Mouse (Mus musculus) frontal cortex, postnatal 25 days (tissue): ENCODE data around the gene Mbd5.
A peak's percentile ranks its signal among the peaks of the same experiment; 100 is the strongest.

Source experiments
- DNase-seq, 2 experiments: peaks; one replicate each; pipeline ENCODE4 v3.0.0; 2022; ENCODE audit warnings: low spot score in 2 of 2

Mbd5 gene

DNA sequence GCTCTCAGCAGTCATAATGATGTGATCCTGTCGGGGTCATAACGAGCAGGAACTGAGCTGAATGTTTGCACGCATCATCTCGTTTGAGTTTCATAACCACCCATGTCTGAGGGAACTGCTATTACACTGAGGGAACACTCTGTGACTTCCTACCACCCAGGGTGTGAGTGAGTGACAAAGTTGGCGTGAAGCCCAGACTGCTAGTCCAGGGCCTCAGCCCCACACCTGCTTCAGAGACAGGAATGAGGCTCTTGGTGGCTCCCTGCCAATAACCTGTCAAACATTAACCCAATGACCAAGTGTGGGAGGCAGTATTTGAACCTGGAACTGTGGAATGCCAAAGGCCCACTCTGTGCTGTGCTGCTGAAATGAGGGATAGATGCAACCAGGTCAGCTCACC lies 400.5 kb downstream of the Mbd5 start:
- no peak for DNase-seq

DNA sequence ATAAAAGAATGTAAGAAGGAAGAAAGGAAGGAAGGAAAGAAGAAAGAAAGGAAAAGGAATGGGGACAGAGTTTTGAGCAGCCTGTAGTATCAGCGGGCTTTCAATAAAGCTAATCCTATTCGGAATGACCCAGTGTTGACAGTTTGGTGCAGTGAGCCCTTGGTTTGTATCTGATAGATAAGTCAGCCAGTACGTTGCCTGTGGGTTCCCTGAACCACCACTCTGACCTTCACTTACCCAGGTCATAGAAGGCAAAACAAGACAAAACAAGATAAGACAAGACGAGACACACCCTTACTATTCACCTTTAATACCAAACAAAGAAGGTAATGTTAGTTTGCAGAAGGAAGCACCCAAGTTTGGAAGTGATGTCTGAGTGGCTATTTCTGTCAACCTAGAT lies 401.5 kb downstream of the Mbd5 start:
- DNase-seq: no peak

DNA sequence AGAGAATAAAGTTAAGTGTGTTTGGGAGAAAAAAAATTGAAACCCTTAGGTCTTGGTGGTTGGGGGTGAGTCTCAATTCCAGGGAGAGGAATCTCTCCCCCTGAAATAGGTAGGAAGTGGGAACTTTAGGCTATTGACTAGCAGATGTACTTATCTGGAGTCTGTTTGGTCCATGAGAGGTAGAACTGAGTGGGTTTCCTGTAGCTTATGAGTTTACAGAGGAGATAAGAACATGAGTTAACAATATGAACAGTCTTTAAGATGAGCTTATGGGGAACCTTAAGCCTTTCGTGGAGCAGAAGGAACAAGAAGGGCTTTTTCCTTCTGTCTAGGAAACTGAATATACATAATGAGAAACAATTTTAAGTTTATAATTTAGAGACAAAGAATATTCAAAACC lies 404.8 kb downstream of the Mbd5 start:
- no peak for DNase-seq

GRCm38 (mm10) chr2:49355867-49356266 lies 406.6 kb downstream of the Mbd5 start:
- DNase-seq: no peak

DNA sequence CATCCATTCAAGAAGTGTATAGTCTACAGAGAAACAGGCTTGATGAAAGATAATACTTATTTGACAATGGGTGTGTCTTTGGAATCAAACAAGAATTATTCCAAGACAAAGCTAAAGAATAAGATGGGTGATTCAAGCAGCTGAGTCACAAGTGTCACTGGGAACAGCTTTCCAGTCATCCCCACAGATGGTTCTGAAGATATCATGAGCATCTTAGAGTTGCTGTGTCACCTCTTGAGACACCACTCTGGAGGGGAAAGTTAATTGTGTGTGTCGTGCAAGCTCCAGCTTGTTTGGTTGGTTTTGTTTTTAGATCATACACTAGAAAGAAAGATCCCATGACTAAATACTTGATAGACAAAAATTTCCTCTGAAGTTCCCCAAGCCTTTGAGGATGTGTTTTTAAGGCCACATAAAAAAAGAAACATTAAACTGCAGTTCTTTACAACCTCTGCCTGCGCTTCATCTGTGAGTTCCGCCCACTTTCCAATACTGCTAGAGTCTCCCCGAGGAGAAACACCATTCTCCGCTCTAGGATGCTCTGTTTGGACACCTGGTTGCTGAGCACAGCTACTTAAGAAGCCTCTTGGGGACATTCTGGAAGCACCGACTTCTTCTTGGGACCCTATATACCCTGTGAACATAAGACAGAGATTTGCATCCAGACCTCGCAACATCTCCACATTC lies 409.0 kb downstream of the Mbd5 start:
- DNase-seq: no peak

DNA sequence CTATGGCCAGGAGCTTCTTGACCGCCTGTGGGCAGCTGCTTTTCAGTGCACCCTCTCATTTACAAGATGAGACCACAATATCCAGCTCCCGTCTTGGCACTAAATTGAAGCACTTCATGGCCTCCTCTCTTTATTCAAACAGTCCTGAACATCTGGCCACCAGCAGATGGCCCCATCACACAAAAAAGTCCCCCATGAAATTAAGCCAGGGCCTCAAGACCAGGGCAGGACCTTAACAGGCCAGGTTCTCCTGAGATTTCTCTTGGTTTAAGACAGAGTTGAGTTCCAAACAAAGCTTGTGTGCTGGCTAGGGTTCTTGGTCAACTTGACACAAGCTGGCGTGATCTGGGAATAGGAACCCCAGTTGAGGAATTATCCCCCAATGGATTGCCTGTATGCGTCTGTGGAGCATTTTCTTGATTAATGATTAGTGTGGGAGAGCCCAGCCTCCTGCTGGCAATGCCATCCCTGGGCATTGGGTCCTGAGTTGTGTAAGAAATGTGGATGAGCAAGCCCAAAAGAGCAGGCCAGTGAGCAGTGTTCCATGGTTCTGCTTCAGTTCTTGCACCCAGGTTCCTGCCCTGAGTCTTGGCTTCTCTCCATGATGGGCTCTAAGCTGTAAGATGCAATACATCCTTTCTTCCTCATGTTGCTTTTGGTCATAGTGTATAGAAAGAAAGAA lies 409.7 kb downstream of the Mbd5 start:
- DNase-seq: peak in 1 of 2 experiments; percentile 35

GRCm38 (mm10) chr2:49359706-49360105 lies 410.4 kb downstream of the Mbd5 start:
- no peak for DNase-seq

DNA sequence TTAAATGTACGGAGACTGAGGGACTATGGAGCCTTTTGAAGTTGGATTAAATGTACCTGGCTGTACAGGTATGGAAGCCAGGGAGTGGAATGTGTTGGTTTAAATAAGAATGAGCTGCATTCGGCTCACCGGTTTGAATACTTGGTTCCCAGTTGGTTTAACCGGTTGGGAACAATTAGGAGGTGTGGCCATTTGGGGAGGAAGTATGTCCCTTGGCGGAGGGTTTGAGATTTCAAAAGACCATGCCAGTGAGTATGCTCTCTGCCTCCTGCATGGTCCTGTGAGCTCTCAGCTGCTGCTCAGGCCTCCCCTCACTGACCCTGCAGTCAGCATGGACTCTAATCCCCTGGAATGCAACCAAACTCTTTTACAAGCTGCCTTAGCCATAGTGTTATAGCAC lies 415.2 kb downstream of the Mbd5 start:
- no peak for DNase-seq

- DNase-seq: no peak
These were observed 417.7 kb downstream of the Mbd5 start for GRCm38 (mm10) chr2:49366878-49367545.

DNA sequence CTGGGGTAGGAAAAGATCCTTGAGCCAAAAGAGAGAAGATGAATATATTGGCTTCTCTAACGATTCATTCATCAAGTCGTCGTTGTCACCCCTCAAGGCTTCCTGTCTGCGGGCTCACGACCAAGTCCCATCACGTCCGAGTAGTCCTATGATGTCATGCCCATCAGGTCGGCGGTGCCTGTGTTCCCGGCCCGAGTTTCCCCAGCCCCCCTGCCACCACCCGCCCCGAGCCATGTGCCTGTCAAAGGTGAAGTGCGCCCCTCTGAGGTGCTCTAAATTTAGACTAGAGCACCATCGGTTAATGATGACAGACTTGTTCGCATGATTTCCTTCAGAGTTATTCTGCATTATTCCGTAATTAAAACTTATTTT lies 418.2 kb downstream of the Mbd5 start:
- DNase-seq: no peak

GRCm38 (mm10) chr2:49371632-49372031 lies 422.3 kb downstream of the Mbd5 start:
- no peak for DNase-seq

DNA sequence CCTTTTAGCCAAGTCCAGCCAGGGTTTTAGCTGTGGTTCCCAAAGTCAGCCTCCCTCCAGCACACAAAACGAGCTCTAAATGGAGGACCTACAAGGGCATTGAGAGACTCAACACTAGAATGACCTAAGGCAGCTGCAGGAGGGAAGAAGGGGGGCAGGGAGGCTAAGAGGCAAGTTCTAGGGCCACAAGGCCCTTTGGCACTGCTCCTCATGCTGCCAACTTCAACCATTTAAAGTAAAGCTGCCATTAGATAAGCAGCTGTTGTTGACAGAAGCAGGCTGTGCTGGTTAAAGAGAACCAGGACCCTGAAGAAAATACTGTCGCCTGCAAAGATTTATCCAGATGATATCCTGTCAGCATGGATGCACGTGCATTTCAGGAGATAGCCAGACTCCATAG lies 423.3 kb downstream of the Mbd5 start:
- no peak for DNase-seq
